Mouse (Mus musculus) heart, postnatal 36 days (tissue): ENCODE measurements at regions not wholly inside any gene's neighbourhood (a gene's known extent, or its start where the extent isn't known, plus 50 kb on each side); places are given as distances from the start of the nearest gene placed in this dataset.

Experiments used
- DNase-seq, 2 experiments: peaks; one replicate each; pipeline ENCODE4 v3.0.0; 2021 to 2022
- intact Hi-C: fragments of 180-260 bp; cut with DNase I; formaldehyde crosslinking; loops from one replicate; pipeline ENCODE4 v1.15.1; 2025

GRCm38 (mm10) chr1:89011454-89011853 is 58.8 kb upstream of the Sh3bp4 start:
- intact Hi-C loops, result no loop called here
- no peak for DNase-seq

- DNase-seq, result peak in 1 of 2 experiments; percentile 11
- intact Hi-C loops, result no loop called here
These were observed 54.8 kb upstream of the Sh3bp4 start for GRCm38 (mm10) chr1:89015385-89015784.

GRCm38 (mm10) chr1:89015845-89016244 is 54.4 kb upstream of the Sh3bp4 start:
- intact Hi-C loops, result no loop called here
- no peak for DNase-seq

GRCm38 (mm10) chr1:89019778-89020373 is 50.3 kb upstream of the Sh3bp4 start:
- DNase-seq, result no peak
- intact Hi-C loops, result no loop called here
